Mouse (Mus musculus): ENCODE measurements at regions not wholly inside any gene's neighbourhood (a gene's known extent, or its start where the extent isn't known, plus 50 kb on each side); places are given as distances from the start of the nearest gene placed in this dataset.

GRCm38 (mm10) chr13:71263315-71263878 lies 421.8 kb upstream of the Adamts16 start:
- 82% methylated on average over 16 of the region's 16 CpGs for WGBS
- no peak overlapping the region for H3K9ac ChIP-seq (ENCODE audit: low read depth, low read length)
- no peak overlapping the region for H3K27ac ChIP-seq (ENCODE audit: low read depth, low read length)
- H3K4me2 ChIP-seq (replicated peaks; ENCODE audit: low read depth, low read length), result no peak overlapping the region
- no peaks in the 10 kb centered on the region for H3K9me3 ChIP-seq (ENCODE audit: control insufficient read depth, low read length)
- no peak for ATAC-seq (ENCODE audit: low FRiP score, low TSS enrichment)
- no peak overlapping the region for H3K4me3 ChIP-seq (ENCODE audit: low read length)
- H3K4me1 ChIP-seq (ENCODE audit: control insufficient read depth, insufficient read depth, low read length), result 0 out of 2 replicates have a peak, but pooled peaks cover 2% of the 10 kb centered on the region
- no peaks in the 10 kb centered on the region for H3K36me3 ChIP-seq (ENCODE audit: control insufficient read depth, insufficient read depth, low read length)
- H3K27me3 ChIP-seq (ENCODE audit: control insufficient read depth, insufficient read depth, low read length), result peaks cover 44% of the 10 kb centered on the region

GRCm38 (mm10) chr13:71262575-71263295 lies 421.1 kb upstream of the Adamts16 start:
- Histone ChIP-seq H3K9me3 (ENCODE audit: control insufficient read depth, low read length) (no peaks in the 10 kb centered on the region), H3K4me2 (replicated peaks; ENCODE audit: low read depth, low read length) (no peak overlapping the region), H3K27ac (ENCODE audit: low read depth, low read length) (no peak overlapping the region), H3K36me3 (ENCODE audit: control insufficient read depth, insufficient read depth, low read length) (no peaks in the 10 kb centered on the region), H3K9ac (ENCODE audit: low read depth, low read length) (no peak overlapping the region), H3K27me3 (ENCODE audit: control insufficient read depth, insufficient read depth, low read length) (peaks cover 47% of the 10 kb centered on the region), H3K4me3 (ENCODE audit: low read length) (no peak overlapping the region), H3K4me1 (ENCODE audit: control insufficient read depth, insufficient read depth, low read length) (0 out of 2 replicates have a peak, but pooled peaks cover 2% of the 10 kb centered on the region)
- WGBS, result 81% methylated on average over 10 of the region's 10 CpGs
- no peak for ATAC-seq (ENCODE audit: low FRiP score, low TSS enrichment)

- H3K4me2 ChIP-seq (replicated peaks; ENCODE audit: low read depth, low read length), result no peak overlapping the region
- no peak overlapping the region for H3K9ac ChIP-seq (ENCODE audit: low read depth, low read length)
- ATAC-seq (ENCODE audit: low FRiP score, low TSS enrichment), result no peak
- H3K4me1 ChIP-seq (ENCODE audit: control insufficient read depth, insufficient read depth, low read length), result no peaks in the 10 kb centered on the region
- peaks cover 24% of the 10 kb centered on the region for H3K27me3 ChIP-seq (ENCODE audit: control insufficient read depth, insufficient read depth, low read length)
- H3K27ac ChIP-seq (ENCODE audit: low read depth, low read length), result no peak overlapping the region
- no peaks in the 10 kb centered on the region for H3K9me3 ChIP-seq (ENCODE audit: control insufficient read depth, low read length)
- H3K36me3 ChIP-seq (ENCODE audit: control insufficient read depth, insufficient read depth, low read length), result no peaks in the 10 kb centered on the region
- H3K4me3 ChIP-seq (ENCODE audit: low read length), result no peak overlapping the region
- WGBS, result 90% methylated on average over 2 of the region's 2 CpGs
Measured at GRCm38 (mm10) chr13:71254016-71254415, 412.4 kb upstream of the Adamts16 start.

DNA sequence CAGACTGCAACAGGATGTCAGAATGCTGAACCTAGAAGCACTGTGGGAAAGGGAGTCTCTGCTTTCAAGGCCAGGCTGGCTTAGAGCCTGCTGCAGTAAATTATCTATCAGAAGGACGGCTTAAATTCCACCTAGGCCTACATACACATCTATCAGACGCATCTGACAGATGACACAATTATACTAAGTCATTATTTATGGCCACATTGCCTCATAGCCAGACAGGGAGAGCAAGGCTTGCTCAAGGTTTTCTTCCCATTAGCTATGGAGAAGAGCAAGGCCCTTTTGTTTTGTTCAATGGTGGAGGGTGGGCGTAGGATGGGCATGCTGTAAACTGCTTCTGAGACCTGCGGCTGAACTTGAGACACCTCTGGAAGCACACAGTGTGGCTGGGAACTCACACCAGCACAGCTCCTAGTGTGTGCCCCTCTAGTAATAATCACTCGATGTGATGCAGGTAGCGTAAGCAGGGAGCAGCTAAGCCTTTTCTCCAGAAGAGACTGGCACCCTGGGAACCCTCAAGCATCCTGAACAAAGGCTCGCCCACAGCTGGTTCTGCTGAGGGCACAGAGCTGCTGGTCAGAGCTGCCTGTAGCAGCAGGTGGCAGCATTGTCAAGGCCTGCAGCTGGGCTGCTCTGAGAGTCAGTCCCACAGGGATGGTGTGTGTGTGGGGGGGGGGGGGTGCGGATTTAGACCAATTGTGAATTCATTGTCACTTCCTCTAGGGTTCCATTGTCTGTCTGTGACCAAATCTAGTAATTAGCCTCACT lies 406.8 kb upstream of the Adamts16 start:
- H3K4me2 ChIP-seq (replicated peaks; ENCODE audit: low read depth, low read length), result no peak overlapping the region
- peak; percentile 83 for ATAC-seq (ENCODE audit: low FRiP score, low TSS enrichment)
- H3K9ac ChIP-seq (ENCODE audit: low read depth, low read length), result no peak overlapping the region
- no peaks in the 10 kb centered on the region for H3K9me3 ChIP-seq (ENCODE audit: control insufficient read depth, low read length)
- no peak overlapping the region for H3K4me3 ChIP-seq (ENCODE audit: low read length)
- peaks cover 21% of the 10 kb centered on the region for H3K27me3 ChIP-seq (ENCODE audit: control insufficient read depth, insufficient read depth, low read length)
- WGBS, result 40% methylated on average over 8 of the region's 8 CpGs
- no peaks in the 10 kb centered on the region for H3K36me3 ChIP-seq (ENCODE audit: control insufficient read depth, insufficient read depth, low read length)
- peaks cover 4% of the 10 kb centered on the region; the same call in 1 of the 2 replicates for H3K4me1 ChIP-seq (ENCODE audit: control insufficient read depth, insufficient read depth, low read length)
- no peak overlapping the region for H3K27ac ChIP-seq (ENCODE audit: low read depth, low read length)

- Histone ChIP-seq H3K36me3 (ENCODE audit: control insufficient read depth, insufficient read depth, low read length) (no peaks in the 10 kb centered on the region), H3K4me2 (replicated peaks; ENCODE audit: low read depth, low read length) (no peak overlapping the region), H3K4me1 (ENCODE audit: control insufficient read depth, insufficient read depth, low read length) (peaks cover 4% of the 10 kb centered on the region; the same call in 1 of the 2 replicates), H3K9ac (ENCODE audit: low read depth, low read length) (no peak overlapping the region), H3K4me3 (ENCODE audit: low read length) (no peak overlapping the region), H3K9me3 (ENCODE audit: control insufficient read depth, low read length) (no peaks in the 10 kb centered on the region), H3K27me3 (ENCODE audit: control insufficient read depth, insufficient read depth, low read length) (peaks cover 18% of the 10 kb centered on the region), H3K27ac (ENCODE audit: low read depth, low read length) (no peak overlapping the region)
- ATAC-seq (ENCODE audit: low FRiP score, low TSS enrichment), result no peak
Measured at GRCm38 (mm10) chr13:71247241-71247640, 405.6 kb upstream of the Adamts16 start.

DNA sequence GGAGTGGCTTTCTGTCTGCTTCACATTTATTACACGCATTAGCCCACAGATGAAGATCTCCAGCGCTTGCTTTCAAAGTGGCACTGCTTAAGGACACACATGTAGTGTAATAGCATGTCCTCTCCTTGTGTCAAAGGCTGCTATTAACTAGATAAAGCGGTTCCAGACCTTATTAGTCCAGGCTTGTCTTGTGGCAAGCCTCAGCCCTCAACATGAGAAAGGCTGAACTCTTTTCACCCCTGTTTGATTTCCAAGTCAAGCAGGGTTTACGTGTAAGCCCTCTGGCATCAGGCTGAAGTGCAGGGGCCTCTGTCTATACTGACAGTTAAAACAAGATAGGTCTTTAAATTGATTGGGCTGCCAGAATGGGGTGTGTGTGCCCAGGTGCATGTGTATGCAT lies 403.7 kb upstream of the Adamts16 start:
- WGBS, result 84% methylated on average over 4 of the region's 4 CpGs
- Histone ChIP-seq H3K9me3 (ENCODE audit: control insufficient read depth, low read length) (no peaks in the 10 kb centered on the region), H3K9ac (ENCODE audit: low read depth, low read length) (no peak overlapping the region), H3K4me2 (replicated peaks; ENCODE audit: low read depth, low read length) (no peak overlapping the region), H3K27me3 (ENCODE audit: control insufficient read depth, insufficient read depth, low read length) (peaks cover 12% of the 10 kb centered on the region), H3K4me1 (ENCODE audit: control insufficient read depth, insufficient read depth, low read length) (peaks cover 4% of the 10 kb centered on the region; the same call in 1 of the 2 replicates), H3K36me3 (ENCODE audit: control insufficient read depth, insufficient read depth, low read length) (no peaks in the 10 kb centered on the region), H3K27ac (ENCODE audit: low read depth, low read length) (no peak overlapping the region), H3K4me3 (ENCODE audit: low read length) (no peak overlapping the region)
- ATAC-seq (ENCODE audit: low FRiP score, low TSS enrichment), result no peak

GRCm38 (mm10) chr13:71239782-71240181 lies 398.2 kb upstream of the Adamts16 start:
- no peak overlapping the region for H3K4me3 ChIP-seq (ENCODE audit: low read length)
- WGBS, result 84% methylated on average over 4 of the region's 4 CpGs
- H3K9me3 ChIP-seq (ENCODE audit: control insufficient read depth, low read length), result no peaks in the 10 kb centered on the region
- no peak overlapping the region for H3K4me2 ChIP-seq (replicated peaks; ENCODE audit: low read depth, low read length)
- 0 out of 2 replicates have a peak, but pooled peaks cover 2% of the 10 kb centered on the region for H3K27me3 ChIP-seq (ENCODE audit: control insufficient read depth, insufficient read depth, low read length)
- no peaks in the 10 kb centered on the region for H3K36me3 ChIP-seq (ENCODE audit: control insufficient read depth, insufficient read depth, low read length)
- no peaks in the 10 kb centered on the region for H3K4me1 ChIP-seq (ENCODE audit: control insufficient read depth, insufficient read depth, low read length)
- no peak overlapping the region for H3K27ac ChIP-seq (ENCODE audit: low read depth, low read length)
- no peak for ATAC-seq (ENCODE audit: low FRiP score, low TSS enrichment)
- no peak overlapping the region for H3K9ac ChIP-seq (ENCODE audit: low read depth, low read length)

- no peaks in the 10 kb centered on the region for H3K4me1 ChIP-seq (ENCODE audit: control insufficient read depth, insufficient read depth, low read length)
- H3K27me3 ChIP-seq (ENCODE audit: control insufficient read depth, insufficient read depth, low read length), result no peaks in the 10 kb centered on the region
- H3K27ac ChIP-seq (ENCODE audit: low read depth, low read length), result no peak overlapping the region
- H3K9me3 ChIP-seq (ENCODE audit: control insufficient read depth, low read length), result no peaks in the 10 kb centered on the region
- no peak overlapping the region for H3K9ac ChIP-seq (ENCODE audit: low read depth, low read length)
- no peak for ATAC-seq (ENCODE audit: low FRiP score, low TSS enrichment)
- 95% methylated on average over 4 of the region's 4 CpGs for WGBS
- H3K4me3 ChIP-seq (ENCODE audit: low read length), result no peak overlapping the region
- no peak overlapping the region for H3K4me2 ChIP-seq (replicated peaks; ENCODE audit: low read depth, low read length)
- no peaks in the 10 kb centered on the region for H3K36me3 ChIP-seq (ENCODE audit: control insufficient read depth, insufficient read depth, low read length)
Measured at GRCm38 (mm10) chr13:71235338-71235737, 393.7 kb upstream of the Adamts16 start.

- no peaks in the 10 kb centered on the region for H3K36me3 ChIP-seq (ENCODE audit: control insufficient read depth, insufficient read depth, low read length)
- H3K27ac ChIP-seq (ENCODE audit: low read depth, low read length), result no peak overlapping the region
- 72% methylated on average over 5 of the region's 5 CpGs for WGBS
Measured at GRCm38 (mm10) chr13:71231182-71231581, 389.6 kb upstream of the Adamts16 start.

More at GRCm38 (mm10) chr13:71231182-71231581, 389.6 kb upstream of the Adamts16 start:
- H3K4me2 ChIP-seq (replicated peaks; ENCODE audit: low read depth, low read length), result no peak overlapping the region
- no peaks in the 10 kb centered on the region for H3K9me3 ChIP-seq (ENCODE audit: control insufficient read depth, low read length)
- ATAC-seq (ENCODE audit: low FRiP score, low TSS enrichment), result no peak
- H3K4me3 ChIP-seq (ENCODE audit: low read length), result no peak overlapping the region
- no peaks in the 10 kb centered on the region for H3K4me1 ChIP-seq (ENCODE audit: control insufficient read depth, insufficient read depth, low read length)
- H3K9ac ChIP-seq (ENCODE audit: low read depth, low read length), result no peak overlapping the region
- no peaks in the 10 kb centered on the region for H3K27me3 ChIP-seq (ENCODE audit: control insufficient read depth, insufficient read depth, low read length)
